Mouse (Mus musculus) neutrophil, adult 83 days (primary cell): ENCODE results near the gene Trrap. TPM values are rescaled to one million over a fixed set of nuclear protein-coding genes. Genes with fewer than 3 reads are reported as not detected.

Experiments
- total RNA-seq, 2 experiments: library from RNA; stranded (reverse); gene quantifications; one replicate each; pipeline ENCODE4 v1.2.4; 2023

Trrap gene
- total RNA-seq = 10 to 100 TPM; 88.2 to 95.4 TPM

DNA sequence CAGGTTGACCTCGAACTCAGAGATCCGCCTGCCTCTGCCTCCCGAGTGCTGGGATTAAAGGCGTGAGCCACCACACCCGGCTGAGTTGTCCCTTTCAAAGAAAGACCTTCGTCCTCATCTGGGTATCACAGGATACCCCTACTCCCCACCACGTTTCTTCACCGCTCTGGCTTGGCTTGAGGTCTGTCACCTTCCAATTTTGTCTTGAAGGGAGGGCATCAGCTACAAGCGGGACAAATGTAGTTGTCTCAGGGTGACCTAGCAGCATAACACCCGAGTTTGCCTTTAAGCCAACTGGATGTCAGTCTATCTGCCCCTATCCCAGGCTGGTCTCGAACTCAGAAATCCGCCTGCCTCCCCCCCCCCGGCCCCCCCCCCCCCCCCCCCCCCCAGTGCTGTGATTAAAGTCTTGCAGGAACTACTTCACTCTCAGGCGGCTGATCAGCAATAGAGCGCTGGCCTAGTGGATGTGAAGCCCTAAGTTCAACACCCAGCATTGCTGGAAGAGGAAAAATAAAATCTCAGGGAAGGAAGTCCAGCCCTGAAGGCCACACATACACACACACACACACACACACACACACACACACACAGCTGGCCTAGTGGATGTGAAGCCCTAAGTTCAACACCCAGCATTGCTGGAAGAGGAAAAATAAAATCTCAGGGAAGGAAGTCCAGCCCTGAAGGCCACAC is at the start of gene Trrap:
Gene Trrap (plus strand): TSS at position 627 of the 693 bp plus-strand sequence.

DNA sequence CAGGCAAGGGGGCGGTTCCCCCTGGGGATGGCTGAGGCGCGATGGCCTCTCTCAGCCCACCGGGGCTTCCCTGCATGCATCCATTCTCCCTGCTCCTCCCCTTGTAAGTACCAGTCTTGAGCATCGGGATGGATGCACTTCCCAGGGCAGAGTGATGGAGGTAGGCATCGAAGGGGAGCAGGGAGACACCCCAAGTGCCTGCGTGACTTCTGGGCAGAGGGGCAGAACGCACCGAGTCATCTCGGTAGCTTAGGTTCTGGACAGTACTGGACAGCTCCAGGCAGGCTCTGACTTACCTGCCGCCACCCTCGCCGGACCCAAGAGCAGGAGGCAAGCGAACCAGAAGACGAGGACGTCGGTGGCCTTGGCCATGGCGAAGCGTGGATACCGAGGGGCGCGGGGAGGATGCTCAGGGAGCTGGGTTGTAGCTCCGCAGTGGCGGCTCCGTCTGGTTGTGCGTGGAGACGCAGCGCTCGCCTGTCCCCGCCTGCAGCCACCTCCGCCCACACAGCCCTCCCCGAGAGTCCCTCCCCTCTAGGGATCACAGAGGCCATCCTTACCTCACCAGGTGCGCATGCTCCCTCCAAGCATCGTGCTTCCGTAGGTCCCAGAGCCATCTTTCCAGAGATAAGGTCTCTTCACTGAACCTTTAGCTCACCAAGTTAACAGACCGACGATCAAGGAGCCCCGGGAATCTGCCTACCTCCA is 6.2 kb upstream of the Trrap start, which contains the start of gene Tmem130:
Gene Tmem130 (minus strand): TSS at position 658 of the 708 bp plus-strand sequence.

Other genes with a start within 250 kb of the Trrap start
- not detected for gene Nptx2, start 221.8 kb upstream of the Trrap start, total RNA-seq
- not detected for gene Tmem130, start 5.9 kb upstream of the Trrap start, total RNA-seq
- gene Smurf1, start 198.1 kb downstream of the Trrap start, total RNA-seq = 10 to 100 TPM; 12.4 to 13.2 TPM